Mouse (Mus musculus): Measurements from ENCODE around the gene Mapk7.

GRCm38 (mm10) chr11:61447296-61447695 lies 46.9 kb downstream of the Mapk7 start:
- no peak for TF ChIP-seq CTCF (IDR thresholded peaks at IDR 0.05; ENCODE audit: borderline replicate concordance, control insufficient read depth, extremely low read depth, insufficient read depth, low read length, poor library complexity)
- no peak for TF ChIP-seq POLR2A (IDR thresholded peaks at IDR 0.05; ENCODE audit: control insufficient read depth, extremely low read depth, insufficient read depth, low read length, poor library complexity)

Data from thymus, adult 2 months (tissue).